Mouse (Mus musculus): Measurements from ENCODE around the gene Rps9. TPM values are rescaled to one million over a fixed set of nuclear protein-coding genes. Genes with fewer than 3 reads are reported as not detected.

The Rps9 gene
- total and polyA plus RNA-seq, 3 experiments, result 2,959 to 5,555 (median 4,060) TPM

GRCm38 (mm10) chr7:3703148-3703878, 480 bp upstream of the Rps9 start:
- peaks cover 47 to 61% of the 10 kb centered on the region in 2 experiments for H3K36me3 ChIP-seq (replicated peaks in 1 of 2; ENCODE audit: control insufficient read depth in 1 of 2, insufficient read depth in 1 of 2, low read length in 1 of 2)

GRCm38 (mm10) chr7:3704475-3704874, 682 bp downstream of the Rps9 start:
- Histone ChIP-seq H3K9me3 (replicated peaks; ENCODE audit: low read length) (no peaks in the 10 kb centered on the region), H3K9ac (ENCODE audit: insufficient read depth, low read depth) (peak overlapping the region; percentile 89), H3K36me3 (replicated peaks in 1 of 2; ENCODE audit: control insufficient read depth in 1 of 2, insufficient read depth in 1 of 2, low read length in 1 of 2) (peaks cover 45 to 50% of the 10 kb centered on the region in 2 experiments), H3K4me2 (ENCODE audit: insufficient read depth, low read depth, poor library complexity, severe bottlenecking) (peak overlapping the region; percentile 69), H3K27ac (ENCODE audit: insufficient read depth, low read depth) (peak overlapping the region; percentile 73), H3K4me3 (replicated peaks in 1 of 3; ENCODE audit: low read depth in 2 of 3, low read length in 2 of 3, poor library complexity in 1 of 3) (peak overlapping the region; percentile 68 to 98 (median 86)), H3K79me2 (replicated peaks; ENCODE audit: control insufficient read depth, extremely low read depth, insufficient read depth, poor library complexity, severe bottlenecking) (peaks cover 30% of the 10 kb centered on the region), H3K27me3 (replicated peaks) (no peaks in the 10 kb centered on the region), H3K4me1 (ENCODE audit: control insufficient read depth in 1 of 2, insufficient read depth in 2 of 2) (peaks cover 2 to 31% of the 10 kb centered on the region in 2 experiments; a peak in 3 of 4 replicates)
- dilution Hi-C loops (cut with MboI; ENCODE audit: extremely low pct_ligation_motif_present, extremely low pct_unique_long_range_greater_than_20kb, low sequenced_read_pairs), result no loop called here
- DNase-seq (ENCODE audit: extremely low read depth), result peak; percentile 45
- in situ Hi-C loops (cut with MboI; ENCODE audit: low pct_ligation_motif_present, low pct_unique_long_range_greater_than_20kb, low sequenced_read_pairs), result no loop called here
- no peak for TF ChIP-seq CHD2 (IDR thresholded peaks at IDR 0.05; ENCODE audit: low read length)
- no peak for TF ChIP-seq USF2 (conservative IDR thresholded peaks at IDR 0.05; ENCODE audit: low read depth, low read length)
- TF ChIP-seq E2F4 (IDR thresholded peaks at IDR 0.05; ENCODE audit: insufficient replicate concordance, low read depth, low read length), result 0 out of 2 replicates have a peak, but pooled peaks have one; percentile 58
- TF ChIP-seq POLR2A (IDR thresholded peaks at IDR 0.05; ENCODE audit: low read depth, low read length), result no peak
- TF ChIP-seq MXI1 (IDR thresholded peaks at IDR 0.05; ENCODE audit: low read depth, low read length), result peak; percentile 82
- TF ChIP-seq RCOR1 (conservative IDR thresholded peaks at IDR 0.05; ENCODE audit: low read depth, low read length), result no peak
- TF ChIP-seq PAX5 (IDR thresholded peaks at IDR 0.05; ENCODE audit: low read length), result no peak
- no peak for TF ChIP-seq UBTF (IDR thresholded peaks at IDR 0.05; ENCODE audit: low read depth, low read length)
- no peak for TF ChIP-seq EP300 (IDR thresholded peaks at IDR 0.05; ENCODE audit: low read length)
- TF ChIP-seq POLR2AphosphoS2 (IDR thresholded peaks at IDR 0.05; ENCODE audit: low read depth, low read length), result 0 out of 2 replicates have a peak, but pooled peaks have one; percentile 33
- TF ChIP-seq RAD21 (IDR thresholded peaks at IDR 0.05; ENCODE audit: low read depth, low read length), result no peak
- TF ChIP-seq CHD1 (IDR thresholded peaks at IDR 0.05; ENCODE audit: low read depth, low read length), result peak; percentile 36; the same call in 1 of the 2 replicates
- no peak; the same call in 1 of the 2 replicates for TF ChIP-seq USF1 (IDR thresholded peaks at IDR 0.05; ENCODE audit: low read depth, low read length)
- TF ChIP-seq ETS1 (conservative IDR thresholded peaks at IDR 0.05; ENCODE audit: low read depth, low read length), result no peak
- no peak for TF ChIP-seq IRF4 (IDR thresholded peaks at IDR 0.05; ENCODE audit: low read depth, low read length)
- peak; percentile 93 for TF ChIP-seq MYC (IDR thresholded peaks at IDR 0.05; ENCODE audit: low read depth, low read length)
- TF ChIP-seq ZC3H11A (IDR thresholded peaks at IDR 0.05; ENCODE audit: low read depth, low read length), result no peak
- TF ChIP-seq JUN (IDR thresholded peaks at IDR 0.05; ENCODE audit: insufficient read depth, low read depth, low read length), result no peak
- TF ChIP-seq BHLHE40 (IDR thresholded peaks at IDR 0.05; ENCODE audit: low read depth, low read length), result no peak; the same call in 1 of the 2 replicates
- TF ChIP-seq ZKSCAN1 (IDR thresholded peaks at IDR 0.05; ENCODE audit: borderline replicate concordance, low read depth, low read length), result no peak
- TF ChIP-seq ZNF384 (IDR thresholded peaks at IDR 0.05; ENCODE audit: low read depth, low read length), result no peak
- peak; percentile 96 for TF ChIP-seq MAX (IDR thresholded peaks at IDR 0.05; ENCODE audit: low read length)
- 0 out of 2 replicates have a peak, but pooled peaks have one; percentile 66 for TF ChIP-seq KAT2A (IDR thresholded peaks at IDR 0.05; ENCODE audit: insufficient replicate concordance, low read length)
- TF ChIP-seq ELF1 (IDR thresholded peaks at IDR 0.05; ENCODE audit: low read depth, low read length), result no peak
- TF ChIP-seq MEF2A (IDR thresholded peaks at IDR 0.05; ENCODE audit: borderline replicate concordance, low read depth, low read length), result no peak
- TF ChIP-seq TBP (conservative IDR thresholded peaks at IDR 0.05; ENCODE audit: low read depth, low read length), result no peak
- no peak for TF ChIP-seq MAFK (IDR thresholded peaks at IDR 0.05; ENCODE audit: insufficient replicate concordance, low read length)
- TF ChIP-seq HCFC1 (IDR thresholded peaks at IDR 0.05; ENCODE audit: low read depth, low read length), result no peak

More at GRCm38 (mm10) chr7:3703148-3703878, 480 bp upstream of the Rps9 start:
- Histone ChIP-seq H3K4me3 (replicated peaks in 1 of 3; ENCODE audit: low read depth in 2 of 3, low read length in 2 of 3, poor library complexity in 1 of 3) (peak overlapping the region in 2 of 3 experiments; percentile 28 to 86), H3K4me1 (ENCODE audit: control insufficient read depth in 1 of 2, insufficient read depth in 2 of 2) (peaks cover 2 to 24% of the 10 kb centered on the region in 2 experiments; a peak in 3 of 4 replicates), H3K9ac (ENCODE audit: insufficient read depth, low read depth) (peak overlapping the region; percentile 87), H3K27me3 (replicated peaks) (no peaks in the 10 kb centered on the region), H3K79me2 (replicated peaks; ENCODE audit: control insufficient read depth, extremely low read depth, insufficient read depth, poor library complexity, severe bottlenecking) (peaks cover 30% of the 10 kb centered on the region), H3K27ac (ENCODE audit: insufficient read depth, low read depth) (no peak overlapping the region), H3K4me2 (ENCODE audit: insufficient read depth, low read depth, poor library complexity, severe bottlenecking) (peak overlapping the region; percentile 72), H3K9me3 (replicated peaks; ENCODE audit: low read length) (no peaks in the 10 kb centered on the region)
- dilution Hi-C loops (cut with MboI; ENCODE audit: extremely low pct_ligation_motif_present, extremely low pct_unique_long_range_greater_than_20kb, low sequenced_read_pairs), result no loop called here
- peak; percentile 24 for DNase-seq (ENCODE audit: extremely low read depth)
- in situ Hi-C loops (cut with MboI; ENCODE audit: low pct_ligation_motif_present, low pct_unique_long_range_greater_than_20kb, low sequenced_read_pairs), result no loop called here
- TF ChIP-seq ZMIZ1 (IDR thresholded peaks at IDR 0.05; ENCODE audit: low read depth, low read length) (no peak; the same call in 1 of the 2 replicates), IRF4 (IDR thresholded peaks at IDR 0.05; ENCODE audit: low read depth, low read length) (no peak), EP300 (IDR thresholded peaks at IDR 0.05; ENCODE audit: low read length) (0 out of 2 replicates have a peak, but pooled peaks have one; percentile 16), MYC (IDR thresholded peaks at IDR 0.05; ENCODE audit: low read depth, low read length) (0 out of 2 replicates have a peak, but pooled peaks have one; percentile 22), MAX (IDR thresholded peaks at IDR 0.05; ENCODE audit: low read length) (peak; percentile 46; the same call in 1 of the 2 replicates), MXI1 (IDR thresholded peaks at IDR 0.05; ENCODE audit: low read depth, low read length) (0 out of 2 replicates have a peak, but pooled peaks have one; percentile 41), MEF2A (IDR thresholded peaks at IDR 0.05; ENCODE audit: borderline replicate concordance, low read depth, low read length) (no peak)

Measured in CH12.LX (cell line).